Mouse (Mus musculus): ENCODE results near the gene Itpr2.

Itpr2 gene

GRCm38 (mm10) chr6:146111781-146112180 lies 390.2 kb downstream of the Itpr2 start:
- no peak for DNase-seq (ENCODE audit: low spot score in 2 of 2)

- no peak for DNase-seq (ENCODE audit: low spot score in 2 of 2)
These were observed 390.9 kb downstream of the Itpr2 start for GRCm38 (mm10) chr6:146110832-146111741.

GRCm38 (mm10) chr6:146110425-146110824 lies 391.6 kb downstream of the Itpr2 start:
- DNase-seq (ENCODE audit: low spot score in 2 of 2) = no peak

- no peak for DNase-seq (ENCODE audit: low spot score in 2 of 2)
These were observed 393.3 kb downstream of the Itpr2 start for GRCm38 (mm10) chr6:146108695-146109094.

GRCm38 (mm10) chr6:146107117-146107832 lies 394.7 kb downstream of the Itpr2 start:
- no peak for DNase-seq (ENCODE audit: low spot score in 2 of 2)

- DNase-seq (ENCODE audit: low spot score in 2 of 2) = no peak
These were observed 418.7 kb downstream of the Itpr2 start for GRCm38 (mm10) chr6:146083056-146083961.

- no peak for DNase-seq (ENCODE audit: low spot score in 2 of 2)
These were observed 419.5 kb downstream of the Itpr2 start for GRCm38 (mm10) chr6:146082476-146082875.

GRCm38 (mm10) chr6:146081578-146081977 lies 420.4 kb downstream of the Itpr2 start:
- DNase-seq (ENCODE audit: low spot score in 2 of 2) = no peak

- no peak for DNase-seq (ENCODE audit: low spot score in 2 of 2)
These were observed 421.2 kb downstream of the Itpr2 start for GRCm38 (mm10) chr6:146080546-146081512.

GRCm38 (mm10) chr6:146079734-146080443 lies 422.1 kb downstream of the Itpr2 start:
- no peak for DNase-seq (ENCODE audit: low spot score in 2 of 2)

GRCm38 (mm10) chr6:146079261-146079660 lies 422.8 kb downstream of the Itpr2 start:
- DNase-seq (ENCODE audit: low spot score in 2 of 2) = peak; percentile 44 to 62

- no peak for DNase-seq (ENCODE audit: low spot score in 2 of 2)
These were observed 423.9 kb downstream of the Itpr2 start for GRCm38 (mm10) chr6:146078136-146078535.

GRCm38 (mm10) chr6:146077124-146077889 lies 424.7 kb downstream of the Itpr2 start:
- DNase-seq (ENCODE audit: low spot score in 2 of 2) = no peak

- no peak for DNase-seq (ENCODE audit: low spot score in 2 of 2)
These were observed 429.2 kb downstream of the Itpr2 start for GRCm38 (mm10) chr6:146072842-146073241.

- DNase-seq (ENCODE audit: low spot score in 2 of 2) = no peak
These were observed 430.1 kb downstream of the Itpr2 start for GRCm38 (mm10) chr6:146071883-146072282.

All from urinary bladder, adult 18-20 months (tissue).